Mouse (Mus musculus) monocyte, adult 59 days (primary cell): ENCODE results near the gene Grik2. TPM values are rescaled to one million over a fixed set of nuclear protein-coding genes. Genes with fewer than 3 reads are reported as not detected.

Source experiments
- total RNA-seq, 2 experiments: library from RNA; stranded (reverse); gene quantifications; one replicate each; pipeline ENCODE4 v1.2.4; 2023

The Grik2 gene
- not detected for total RNA-seq

GRCm38 (mm10) chr10:49788381-49788906 is at the start of gene Grik2:
Grik2 (minus strand) TSS chr10:49788766.

